Mouse (Mus musculus) small intestine, adult 2 months (tissue): ENCODE results near the gene Ugt1a1.

Source experiments
- CTCF ChIP-seq: fragments of 200-500 bp; IDR thresholded peaks from 2 replicates; pipeline ENCODE4 v1.5.1; 2012; ENCODE audit warnings: low read depth, mild to moderate bottlenecking, control low read depth, inconsistent platforms, low read length, moderate library complexity, mixed read lengths; ENCODE audit not compliant: insufficient replicate concordance, insufficient read length; ENCODE audit errors: extremely low read depth
- POLR2A ChIP-seq: fragments of 200-500 bp; IDR thresholded peaks from 2 replicates; pipeline ENCODE4 v1.6.1; 2012; ENCODE audit warnings: low read depth, mild to moderate bottlenecking, control low read depth, inconsistent platforms, low read length, moderate library complexity

GRCm38 (mm10) chr1:88245881-88246280, 34.1 kb downstream of the Ugt1a1 start:
- TF ChIP-seq CTCF (no peak), POLR2A (no peak)
